Mouse (Mus musculus): ENCODE data around the gene Ankrd65.

Ankrd65 gene

DNA sequence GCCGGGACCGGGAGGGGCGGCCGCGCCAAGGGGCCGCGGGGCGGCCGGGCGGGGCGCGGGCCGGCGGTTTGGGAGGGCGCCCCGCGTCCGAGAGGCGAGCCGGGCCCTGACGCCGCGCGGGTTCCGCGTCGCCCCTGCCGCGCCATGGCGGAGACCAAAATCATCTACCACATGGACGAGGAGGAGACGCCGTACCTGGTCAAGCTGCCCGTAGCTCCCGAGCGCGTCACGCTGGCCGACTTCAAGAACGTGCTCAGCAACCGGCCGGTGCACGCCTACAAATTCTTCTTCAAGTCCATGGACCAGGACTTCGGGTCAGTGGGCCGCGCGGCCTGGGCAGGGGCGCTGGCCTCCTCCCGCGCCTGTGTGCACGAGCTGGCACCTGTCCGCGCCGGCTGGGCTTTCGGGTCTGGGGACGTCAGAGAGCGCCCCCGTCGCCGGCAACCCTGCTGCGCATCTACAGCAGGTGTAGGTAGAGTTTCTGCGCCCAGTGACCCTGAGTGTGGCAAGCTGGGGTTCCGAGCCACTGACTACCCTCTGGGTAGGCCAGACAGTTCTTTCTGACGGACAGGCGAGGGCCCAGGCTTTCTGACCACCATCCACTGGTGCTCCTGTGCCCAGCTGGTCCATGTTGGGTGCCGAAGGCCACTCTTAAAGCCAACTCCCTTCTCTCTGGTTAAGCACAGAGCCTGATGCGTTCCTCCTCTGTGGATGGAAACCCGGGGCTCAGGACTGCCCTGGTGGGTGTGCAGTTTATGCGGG is 57.5 kb downstream of the Ankrd65 start:
- peak; percentile 49 to 70 for DNase-seq

DNA sequence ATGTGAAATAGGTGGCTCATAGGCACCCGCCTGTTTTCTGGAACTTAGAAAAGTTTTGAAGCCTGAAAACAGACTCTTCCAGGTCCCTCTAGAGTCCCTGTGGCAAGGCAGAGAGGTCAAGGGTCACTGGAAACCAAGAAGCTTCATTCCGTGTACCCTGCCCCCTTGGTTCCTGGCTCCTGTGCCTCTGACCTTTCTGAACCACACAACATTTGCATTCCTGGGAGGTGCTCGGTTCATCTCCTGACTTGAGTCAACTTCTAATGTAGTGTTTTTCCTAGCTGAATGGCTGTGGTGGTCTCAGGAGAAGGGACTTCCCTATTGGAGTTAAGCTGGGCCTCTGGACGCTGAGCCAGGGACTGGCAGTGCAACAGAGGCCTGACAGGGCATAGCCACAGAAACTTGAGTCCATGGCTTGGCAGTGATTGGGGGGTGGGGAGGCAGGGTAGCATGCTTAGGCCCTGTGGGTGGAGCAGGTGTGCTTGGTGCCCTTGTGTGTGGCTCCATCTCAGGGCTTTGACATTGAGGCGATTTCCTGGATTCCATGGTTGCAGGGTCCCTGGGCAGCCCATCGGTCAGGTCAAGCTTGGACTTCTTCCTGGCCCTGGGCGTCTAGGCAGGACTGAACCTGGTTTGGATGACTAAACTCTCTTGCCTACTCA is 58.3 kb downstream of the Ankrd65 start:
- peak in 1 of 2 experiments; percentile 22 for DNase-seq

All from cerebellum, postnatal 25 days (tissue).